Mouse (Mus musculus) frontal cortex, postnatal 36 days (tissue): ENCODE measurements at regions not wholly inside any gene's neighbourhood (a gene's known extent, or its start where the extent isn't known, plus 50 kb on each side); places are given as distances from the start of the nearest gene placed in this dataset.

Source experiments
- DNase-seq, 2 experiments: peaks; one replicate each; pipeline ENCODE4 v3.0.0; 2022; ENCODE audit warnings: low spot score in 2 of 2

DNA sequence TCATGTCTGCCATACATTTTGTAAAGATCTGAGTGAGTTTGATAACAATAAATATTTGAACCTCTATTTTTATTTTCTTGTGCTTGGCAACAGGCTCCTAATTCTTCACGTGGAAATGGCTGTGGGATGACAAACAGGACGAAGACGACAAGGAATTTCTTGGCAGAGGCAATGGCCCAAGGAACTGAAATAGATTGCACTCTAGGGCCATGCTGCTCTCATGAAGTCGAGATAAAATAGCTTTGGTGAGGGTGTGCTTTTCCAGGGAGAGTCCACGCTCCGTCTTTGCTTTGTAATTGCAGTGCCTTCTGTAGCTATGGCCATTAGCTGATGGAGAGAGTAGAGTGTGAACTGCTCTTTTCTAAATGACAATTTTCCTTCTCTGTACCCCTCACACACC is 50.9 kb upstream of the 1810046K07Rik start:
- no peak for DNase-seq

DNA sequence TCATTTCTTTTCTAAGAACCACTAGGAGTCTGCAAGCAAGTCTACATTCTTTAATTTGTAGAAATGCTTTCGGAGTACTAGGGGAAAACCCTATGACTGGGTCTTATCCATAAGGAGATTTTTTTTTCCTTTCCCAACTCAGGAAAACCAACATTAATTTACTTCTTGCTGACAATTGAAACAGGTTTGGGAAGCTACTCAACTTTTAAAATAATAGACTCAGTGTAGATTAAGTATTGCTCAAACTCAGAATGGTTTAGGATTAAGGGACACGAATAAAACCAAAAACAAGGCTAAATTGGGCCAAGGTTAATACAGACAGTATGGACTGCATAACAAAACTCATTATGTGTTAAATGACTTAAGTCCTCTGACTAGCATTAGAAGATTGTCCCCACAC is 65.2 kb upstream of the 1810046K07Rik start:
- DNase-seq: no peak

DNA sequence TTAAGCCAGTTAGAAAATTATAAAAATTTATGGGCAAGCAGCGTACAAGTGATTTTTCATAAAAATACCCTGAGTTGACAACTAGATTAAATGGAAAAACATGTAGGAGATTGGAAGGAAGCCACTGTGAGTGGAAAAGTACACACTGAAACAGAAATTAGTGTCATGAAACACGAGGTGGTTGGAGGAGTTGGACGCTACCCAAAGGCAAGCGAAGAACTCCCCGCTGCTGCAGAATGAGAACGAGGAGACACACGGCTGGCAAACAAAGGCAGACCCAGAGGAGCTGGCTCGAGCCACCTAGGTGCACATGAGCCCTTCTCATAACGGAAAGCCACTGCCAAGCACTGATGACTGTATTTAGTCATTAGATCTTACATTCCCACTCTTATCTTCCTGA is 65.7 kb upstream of the 1810046K07Rik start:
- peak; percentile 71 for DNase-seq

DNA sequence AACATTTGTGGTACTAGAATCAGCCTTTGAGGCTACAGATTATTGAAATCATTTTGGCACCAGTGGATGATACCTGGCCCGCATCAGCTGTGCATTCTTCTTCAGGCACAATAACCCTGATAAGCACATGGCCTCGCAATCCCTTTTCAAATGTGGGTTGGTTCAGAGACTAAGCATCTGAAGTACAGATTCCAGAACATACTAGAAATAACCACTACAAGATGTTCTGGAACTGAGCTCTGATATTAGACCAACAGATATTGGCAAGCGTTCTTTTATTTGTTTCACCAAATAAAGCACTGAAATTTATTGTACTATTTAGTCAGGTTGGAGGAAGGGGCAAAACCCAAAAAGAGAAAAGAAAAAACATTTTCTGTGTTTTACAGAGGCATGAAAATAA is 68.1 kb upstream of the 1810046K07Rik start:
- DNase-seq: no peak

DNA sequence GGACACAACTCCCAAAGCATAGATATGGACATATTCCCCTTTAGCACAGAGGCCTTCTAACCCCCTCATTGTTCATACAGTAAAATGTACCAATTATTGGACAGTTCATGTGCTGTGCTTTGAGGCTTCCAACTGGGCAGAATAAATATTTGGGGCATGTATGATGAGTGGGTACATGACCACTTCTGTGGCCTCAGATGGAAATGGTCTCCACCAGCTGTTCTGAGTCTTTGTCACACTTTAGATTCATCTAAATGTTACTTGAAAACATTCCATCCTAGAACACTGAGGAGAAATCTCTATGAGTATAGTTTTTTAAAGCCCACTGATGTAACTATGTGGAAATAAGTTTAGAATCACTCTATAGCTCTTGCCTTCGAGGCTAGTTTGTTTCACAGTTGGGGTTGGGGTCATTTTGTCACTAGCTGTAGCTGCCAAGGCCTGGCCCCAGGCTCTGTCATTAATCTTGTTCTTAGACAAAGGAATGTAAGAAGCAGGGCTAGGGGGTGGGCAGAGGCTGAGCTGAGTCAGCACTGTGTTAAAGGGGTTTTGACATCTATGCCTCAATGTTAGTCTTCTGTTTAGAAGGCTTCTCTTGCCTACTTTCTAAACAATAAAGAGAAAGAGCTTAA is 69.0 kb upstream of the 1810046K07Rik start:
- DNase-seq: no peak

DNA sequence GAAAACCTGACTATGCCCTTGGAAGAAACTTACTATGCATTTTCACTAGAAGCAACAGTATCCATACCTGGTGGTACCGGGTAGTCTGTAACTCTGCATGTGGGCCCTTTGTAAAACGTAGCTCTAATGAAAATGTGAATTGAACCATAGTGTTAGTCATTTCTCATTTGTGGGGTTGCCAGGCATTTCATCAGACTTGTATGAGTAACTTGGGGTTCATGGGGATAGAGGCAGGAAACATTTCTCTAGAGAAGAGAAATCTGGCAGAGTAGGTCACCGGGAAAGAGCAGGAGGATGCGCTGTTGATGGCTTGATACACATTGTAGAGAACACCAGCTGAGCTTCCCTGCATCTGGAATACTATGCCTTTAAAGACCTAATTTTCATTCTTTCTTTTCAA is 70.2 kb upstream of the 1810046K07Rik start:
- no peak for DNase-seq

DNA sequence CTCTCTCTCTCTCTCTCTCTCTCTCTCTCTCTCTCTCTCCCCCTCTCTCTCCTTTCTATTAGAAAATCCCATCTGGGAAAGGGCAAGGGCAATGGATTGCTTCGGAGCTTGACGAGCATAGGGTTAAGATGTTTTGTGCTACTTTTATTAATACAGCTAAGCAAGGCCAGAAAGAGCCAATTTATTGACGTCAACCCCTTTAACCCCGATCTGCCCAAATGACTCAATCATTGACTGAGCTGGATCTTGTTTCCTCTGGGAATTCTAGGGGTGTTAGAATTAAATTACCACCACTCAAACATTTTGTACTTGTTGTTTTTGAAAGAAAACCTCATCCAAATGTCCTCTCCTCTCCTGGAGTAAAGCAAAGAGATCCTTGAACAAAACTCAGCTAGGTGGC is 70.6 kb upstream of the 1810046K07Rik start:
- DNase-seq: no peak

DNA sequence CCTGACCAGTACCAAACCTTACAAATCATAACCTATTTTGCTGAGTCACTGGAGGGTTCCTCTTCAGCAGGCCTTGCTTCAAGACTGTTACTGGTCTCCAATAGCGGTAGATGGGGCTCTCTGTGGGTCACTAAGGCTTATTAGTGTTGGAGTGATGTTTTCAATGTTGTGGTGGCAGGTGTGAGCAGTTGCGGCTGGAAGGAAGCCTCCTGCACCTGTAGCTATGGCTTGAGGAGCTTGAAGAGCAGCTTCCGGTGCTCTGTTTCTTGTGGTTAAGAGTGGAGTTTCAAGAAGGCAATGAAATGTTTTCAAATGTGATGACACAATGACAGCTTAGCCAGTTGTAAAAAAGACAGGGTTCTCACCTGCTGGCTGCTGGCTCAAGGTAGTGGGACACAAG is 73.1 kb upstream of the 1810046K07Rik start:
- DNase-seq: no peak

DNA sequence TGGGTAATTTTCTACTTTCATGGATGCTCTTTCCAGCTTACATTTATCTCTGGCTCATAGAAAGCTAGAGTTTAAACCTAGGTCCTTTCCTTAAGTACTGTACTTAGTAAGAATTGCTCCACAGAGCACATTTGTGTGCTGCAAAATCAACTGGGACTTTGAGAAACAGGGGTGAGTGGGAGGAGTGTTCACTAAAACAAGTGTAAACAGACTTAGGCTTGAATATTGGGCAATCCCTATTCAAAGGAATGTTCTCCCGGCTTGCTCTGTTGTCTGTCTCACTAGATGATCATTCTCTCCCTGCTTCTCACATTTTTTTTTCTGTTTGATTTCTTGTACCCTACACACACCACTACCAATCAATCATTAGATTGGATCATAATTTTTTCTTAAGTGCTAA is 79.3 kb upstream of the 1810046K07Rik start:
- DNase-seq: no peak

DNA sequence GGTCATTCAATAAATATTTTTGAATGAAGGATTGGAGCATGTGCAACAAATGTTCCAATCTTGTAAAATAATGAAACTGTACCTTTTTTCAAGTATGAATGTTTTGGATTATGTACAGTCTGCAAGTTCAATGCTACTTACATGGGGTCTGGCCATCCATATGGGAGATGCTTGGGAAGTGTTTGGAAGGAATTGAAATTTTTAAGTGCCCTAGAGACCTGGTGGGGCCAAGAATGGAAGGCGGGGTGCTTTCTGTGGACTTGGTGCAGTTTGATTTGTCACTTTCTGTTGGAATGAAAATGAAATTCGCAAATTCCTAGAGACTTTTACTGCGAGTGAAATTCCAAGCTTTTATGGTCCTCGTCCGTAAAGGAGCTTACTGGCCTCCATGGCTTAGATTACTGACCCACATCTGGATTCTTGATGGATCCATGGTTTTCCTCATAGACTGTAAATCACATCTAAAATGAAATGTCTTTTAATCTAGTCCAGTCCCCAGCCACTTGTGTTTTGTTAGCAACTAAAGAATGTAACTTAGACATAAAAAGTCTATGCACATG is 90.3 kb upstream of the 1810046K07Rik start:
- no peak for DNase-seq

DNA sequence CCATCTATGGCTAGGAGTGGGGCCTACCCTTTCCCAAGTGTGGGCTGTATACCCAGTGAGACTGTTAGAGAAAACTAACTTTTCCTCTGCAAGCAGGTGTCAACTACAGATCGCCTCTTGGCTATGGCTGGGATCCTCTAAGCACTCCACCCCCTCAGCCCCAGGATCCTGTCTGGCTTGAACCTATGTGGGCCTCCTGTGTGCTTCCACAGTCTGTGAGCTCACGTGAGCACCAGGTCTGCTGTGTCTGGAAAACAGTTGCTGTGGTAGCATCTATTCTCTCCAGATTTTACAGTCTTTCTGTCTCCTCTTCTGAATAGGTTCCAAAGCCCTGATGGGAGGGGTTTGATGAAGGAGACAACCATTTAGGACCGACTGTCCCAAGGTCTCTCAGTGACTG is 93.8 kb upstream of the 1810046K07Rik start:
- DNase-seq: no peak

DNA sequence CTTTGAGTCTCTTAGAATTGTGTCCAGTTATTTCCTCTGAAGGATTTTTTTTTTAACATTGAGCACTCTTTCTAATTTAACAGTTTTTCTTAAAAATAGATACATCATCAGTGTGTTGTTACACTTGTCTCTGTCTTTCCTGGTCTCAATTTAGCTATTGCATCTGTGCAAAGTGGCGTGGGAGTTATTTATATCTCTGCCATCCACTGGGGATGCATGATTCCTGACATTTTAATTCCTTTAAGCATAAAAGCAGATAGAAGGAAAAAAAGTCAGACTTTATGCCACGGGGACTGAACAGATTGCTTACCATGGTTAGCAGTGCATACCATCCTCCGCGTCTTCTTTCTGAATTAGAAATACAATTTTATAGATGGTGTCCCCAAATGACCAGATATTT is 94.6 kb upstream of the 1810046K07Rik start:
- peak; percentile 26 to 87 for DNase-seq

DNA sequence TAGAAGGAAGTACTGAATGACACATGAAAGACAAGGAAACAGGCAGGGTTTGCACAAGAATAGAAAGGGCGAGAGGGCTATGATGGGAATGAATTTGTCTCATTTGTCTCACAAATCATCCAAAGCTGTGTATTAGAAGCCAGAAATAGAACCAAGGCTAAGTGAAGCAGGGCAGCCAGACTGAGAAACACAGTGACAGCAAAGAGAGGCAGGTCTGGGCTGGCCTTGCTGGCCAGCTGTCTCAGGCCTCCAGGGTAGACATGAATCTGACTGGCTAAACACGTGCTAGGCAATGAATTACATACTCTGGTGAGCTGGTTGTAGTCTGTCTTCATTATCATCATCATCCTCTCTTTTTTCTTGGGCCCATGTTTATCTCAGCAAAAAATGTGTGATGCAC is 101.7 kb upstream of the 1810046K07Rik start:
- DNase-seq: no peak

DNA sequence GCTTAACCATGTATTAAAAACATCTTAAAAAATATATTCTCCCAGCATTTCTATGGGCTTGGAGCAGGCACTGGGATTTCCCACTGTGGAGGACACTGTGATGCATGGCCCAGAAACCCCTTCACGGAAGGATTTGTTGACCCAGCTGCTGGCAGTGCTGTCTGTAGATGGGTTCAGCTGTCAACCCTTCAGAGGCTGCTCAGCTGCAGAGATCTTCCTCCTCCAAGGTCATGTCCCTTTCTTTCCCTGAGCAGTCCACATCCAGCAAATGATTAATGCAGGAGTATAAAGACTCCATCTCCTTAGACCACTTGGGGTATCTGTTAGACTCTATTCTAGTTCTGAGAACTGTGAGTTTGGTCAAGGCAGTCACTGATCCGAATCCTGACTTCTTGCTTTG is 108.4 kb upstream of the 1810046K07Rik start:
- no peak for DNase-seq

DNA sequence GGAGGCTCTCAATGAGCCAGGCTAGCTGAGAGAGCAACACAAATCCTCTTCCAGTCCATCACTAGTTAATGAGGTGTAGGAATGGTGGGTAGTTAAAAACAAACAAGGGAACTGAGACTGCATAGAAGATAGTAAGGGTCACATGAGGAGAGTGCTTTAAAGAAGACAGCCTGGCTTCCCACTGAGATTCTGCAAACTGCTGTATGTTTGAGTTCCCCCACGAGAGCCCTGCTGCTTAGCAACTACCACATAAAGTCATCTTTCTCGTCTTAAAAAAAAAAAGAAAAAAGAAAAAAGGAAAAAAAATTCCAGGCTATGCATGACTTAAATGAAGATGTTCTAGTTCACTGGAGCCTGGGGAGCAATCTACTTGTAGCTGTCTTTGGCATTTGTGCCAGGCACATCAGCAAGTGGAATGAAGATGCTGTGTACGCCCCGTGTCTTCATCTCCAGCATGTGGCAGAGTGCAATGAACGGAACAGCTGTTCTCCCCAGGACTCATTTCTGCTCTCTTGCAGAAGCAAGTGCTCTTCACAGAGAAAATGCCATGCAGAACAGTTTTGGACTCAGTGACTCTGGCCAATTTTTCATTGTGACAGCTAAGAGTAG is 113.2 kb upstream of the 1810046K07Rik start:
- peak; percentile 67 to 85 for DNase-seq

DNA sequence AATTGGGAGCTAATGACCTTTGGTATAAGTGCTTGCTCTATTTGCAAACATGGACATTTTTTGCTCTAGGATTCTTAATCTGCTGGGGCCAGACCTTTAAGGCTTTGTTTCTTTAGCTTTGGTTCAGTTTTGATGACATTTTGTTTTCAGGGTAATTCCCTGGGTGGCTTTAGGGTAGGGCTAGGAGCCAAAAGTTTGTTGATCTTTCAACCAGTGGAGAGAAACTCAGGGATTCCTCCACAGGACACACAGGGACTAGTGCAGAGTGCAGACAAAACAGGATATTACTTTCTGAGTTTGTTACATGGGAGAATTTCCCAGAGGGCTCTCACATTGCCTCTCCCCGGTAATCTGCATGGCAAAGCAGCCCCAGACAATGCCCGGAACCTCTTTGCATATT is 127.0 kb upstream of the 1810046K07Rik start:
- DNase-seq: no peak

DNA sequence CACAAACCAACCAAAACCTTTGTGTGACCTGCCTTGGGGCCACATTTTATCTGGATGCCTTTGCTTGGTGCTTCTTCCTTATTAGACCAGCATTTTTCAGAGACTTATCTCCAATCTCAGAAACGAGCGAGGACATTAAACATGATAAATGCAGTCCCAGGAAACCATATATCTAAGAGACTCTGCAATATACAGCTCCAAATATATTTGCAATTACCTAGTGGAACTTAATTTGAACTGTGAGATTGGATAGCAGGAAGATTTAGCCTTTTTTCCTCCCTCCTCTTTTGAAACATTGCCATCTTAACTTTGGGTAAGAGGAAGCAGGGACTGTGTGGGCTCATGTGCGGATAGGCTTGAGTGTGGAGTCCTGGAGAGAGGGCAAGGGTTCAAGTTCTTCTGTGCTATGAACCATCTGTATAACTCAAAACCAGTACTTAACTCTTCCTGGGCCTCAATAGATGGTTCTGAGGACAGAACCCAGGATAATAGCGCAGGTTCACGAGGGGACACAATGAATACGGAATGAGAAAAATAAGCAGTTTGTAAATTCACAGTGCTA is 133.8 kb upstream of the 1810046K07Rik start:
- DNase-seq: no peak

DNA sequence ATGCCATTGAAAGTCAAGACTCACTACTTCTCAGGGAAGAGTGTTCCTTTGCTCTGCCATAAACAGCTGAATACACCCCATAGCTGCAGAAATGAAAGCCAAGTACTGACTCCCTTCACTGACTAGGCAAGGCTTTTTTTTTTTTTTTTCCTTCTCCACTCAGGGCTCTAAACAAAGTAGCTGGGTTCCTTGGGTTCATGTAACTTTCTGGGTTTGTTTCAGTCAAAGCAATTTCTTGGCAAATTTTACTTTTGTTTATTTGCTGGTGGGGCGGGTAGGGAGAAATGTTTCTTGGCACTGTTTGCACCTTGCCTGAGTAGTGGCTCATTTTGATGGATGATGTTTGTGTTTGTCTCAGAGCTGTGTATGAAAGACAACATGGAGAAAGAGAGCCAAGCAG is 141.3 kb upstream of the 1810046K07Rik start:
- no peak for DNase-seq

DNA sequence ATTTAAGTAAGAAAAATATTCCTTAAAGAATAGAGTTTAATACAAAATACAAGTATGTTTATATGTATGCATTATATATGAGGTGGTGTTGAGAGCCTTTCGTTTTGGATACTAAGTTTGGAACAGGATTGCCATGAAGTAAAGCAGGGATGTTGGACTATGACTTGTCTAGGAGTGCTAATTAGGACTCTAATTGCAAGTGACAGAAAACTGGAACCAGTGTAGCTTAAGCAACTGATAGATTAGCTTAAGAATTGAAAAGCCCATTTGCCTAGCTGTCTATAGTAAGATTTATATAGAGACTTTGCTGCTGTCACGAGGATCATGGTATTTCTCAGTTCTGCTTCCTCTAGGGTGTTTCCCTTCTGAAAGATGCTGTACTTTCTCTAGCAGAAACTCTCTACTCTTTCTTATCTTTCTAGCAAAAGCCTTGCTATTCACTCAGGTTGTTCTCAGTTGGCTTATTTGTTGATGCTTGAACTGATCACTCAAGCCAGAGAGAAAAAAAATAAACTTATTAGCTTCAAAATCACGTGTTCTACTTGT is 147.9 kb upstream of the 1810046K07Rik start:
- no peak for DNase-seq

DNA sequence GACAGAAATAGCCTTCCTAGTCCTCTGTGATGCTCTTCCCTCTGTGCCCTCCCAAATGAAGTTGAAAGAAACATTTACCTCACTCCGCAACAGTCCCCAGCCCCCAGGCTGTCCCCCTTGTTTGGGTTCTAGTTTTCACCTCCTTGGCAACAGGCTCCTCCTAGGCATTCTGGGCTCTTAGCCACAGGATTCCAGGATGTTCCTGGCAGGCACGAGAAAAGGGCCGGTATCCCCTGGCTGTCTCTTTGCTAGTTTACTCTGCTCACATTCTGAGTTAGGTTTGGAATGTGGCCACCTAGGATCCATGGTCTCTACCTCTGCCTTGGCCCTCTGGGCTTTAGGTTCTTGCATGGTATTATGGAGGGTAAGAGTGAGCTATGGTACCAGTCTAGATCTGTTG is 159.1 kb upstream of the 1810046K07Rik start:
- no peak for DNase-seq

DNA sequence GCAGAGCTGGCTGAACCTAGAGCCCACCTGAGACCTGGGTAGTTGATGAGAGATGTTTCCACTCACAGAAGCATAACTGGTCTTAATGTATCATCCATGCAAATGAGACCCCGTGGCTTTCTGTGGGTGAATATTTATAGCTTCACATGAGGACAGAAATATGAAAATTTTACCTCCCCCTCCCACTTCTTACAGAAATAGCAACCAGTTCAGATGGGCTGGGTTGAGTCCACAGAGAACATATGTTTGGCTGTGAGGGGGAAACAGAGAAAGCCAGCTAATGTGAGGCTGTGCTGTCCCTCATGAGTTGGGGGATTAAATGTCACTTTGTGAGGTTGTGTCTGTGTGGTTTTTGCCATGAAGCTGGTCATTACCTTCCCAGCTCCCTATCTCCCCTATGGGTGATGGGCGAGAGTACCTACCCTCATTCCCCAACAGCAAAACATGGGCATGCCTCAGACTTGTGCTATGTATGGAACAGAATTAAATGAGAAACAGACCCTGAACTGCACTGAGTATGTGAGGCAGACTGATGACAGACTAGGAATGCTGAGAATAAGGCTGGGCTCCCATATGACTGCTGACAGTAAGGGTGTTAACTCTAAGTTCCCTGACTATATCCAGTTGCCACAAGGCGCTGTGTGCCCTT is 178.7 kb upstream of the 1810046K07Rik start:
- DNase-seq: peak in 1 of 2 experiments; percentile 55

DNA sequence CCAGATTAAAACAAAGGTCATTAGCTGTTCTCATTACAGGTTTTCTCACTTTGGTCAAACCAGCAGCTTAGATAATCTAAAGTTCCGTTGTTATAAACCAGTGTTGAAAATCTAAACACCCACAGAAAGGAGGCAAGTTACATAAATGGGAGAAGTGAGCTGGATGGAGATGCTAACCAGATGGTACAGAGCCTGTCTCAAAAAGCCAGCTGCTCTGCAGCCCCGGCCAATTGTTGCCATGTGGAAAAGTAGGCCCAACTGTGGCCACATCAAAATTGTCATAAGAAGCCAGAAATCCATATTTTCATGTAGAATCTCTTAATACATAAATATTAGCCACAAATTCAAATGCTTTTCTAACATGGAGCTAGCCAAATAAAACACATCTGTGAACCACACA is 188.9 kb upstream of the 1810046K07Rik start:
- peak; percentile 36 to 71 for DNase-seq

DNA sequence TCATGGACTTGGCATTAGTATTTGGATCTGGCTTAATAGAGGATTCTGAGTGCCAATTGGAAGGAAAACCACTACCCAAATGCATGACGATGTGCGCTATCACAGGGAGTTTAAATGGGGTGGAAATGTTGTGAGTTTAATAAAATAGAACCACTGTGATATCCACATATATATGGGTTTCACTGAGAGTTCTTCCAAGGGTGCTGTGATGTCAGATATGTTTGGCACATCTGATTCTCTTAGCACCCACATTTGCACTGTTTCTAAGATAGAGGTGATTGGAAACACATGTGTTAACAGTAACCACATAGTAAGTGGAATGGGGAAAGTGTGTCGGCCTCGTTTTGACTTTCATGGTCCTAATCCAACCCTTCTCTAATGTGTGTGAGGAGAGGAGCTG is 189.7 kb upstream of the 1810046K07Rik start:
- no peak for DNase-seq
